Mouse (Mus musculus) lung, postnatal 0 days (tissue): ENCODE results near the gene Cpxm1. TPM values are rescaled to one million over a fixed set of nuclear protein-coding genes. Genes with fewer than 3 reads are reported as not detected.
A peak's percentile ranks its signal among the peaks of the same experiment; 100 is the strongest.

Source experiments
- ATAC-seq: fragments of 200-750 bp; cut with Nextera tagmentation; 2 replicates; pipeline ENCODE4 v1.8.0; 2017; ENCODE audit warnings: moderate library complexity
- DNase-seq: peaks from one replicate; pipeline ENCODE4 v3.0.0-alpha.2; 2016; ENCODE audit warnings: low spot score
- H3K27ac ChIP-seq: fragments of 300-500 bp; sonication (generic); 2 replicates; pipeline ENCODE4 v1.5.1; 2014; ENCODE audit warnings: antibody characterized with exemption, mild to moderate bottlenecking, low read length, mixed read lengths
- H3K27me3 ChIP-seq: fragments of 300-500 bp; sonication (generic); replicated peaks from 2 replicates; pipeline ENCODE4 v1.6.1; 2014; ENCODE audit warnings: low read length, mixed read lengths; ENCODE audit not compliant: insufficient read depth
- H3K36me3 ChIP-seq: fragments of 300-500 bp; sonication (generic); 2 replicates; pipeline ENCODE4 v1.6.1; 2014; ENCODE audit warnings: low read length, mixed read lengths; ENCODE audit not compliant: insufficient read depth
- H3K4me1 ChIP-seq: fragments of 300-500 bp; sonication (generic); 2 replicates; pipeline ENCODE4 v1.6.1; 2014; ENCODE audit warnings: antibody characterized with exemption, low read depth, low read length, mixed read lengths; ENCODE audit not compliant: insufficient read depth
- H3K4me2 ChIP-seq: fragments of 300-500 bp; sonication (generic); replicated peaks from 2 replicates; pipeline ENCODE4 v1.6.1; 2014; ENCODE audit warnings: low read depth, mild to moderate bottlenecking, low read length, moderate library complexity, mixed read lengths
- H3K4me3 ChIP-seq: fragments of 300-500 bp; sonication (generic); 2 replicates; pipeline ENCODE4 v1.5.1; 2014; ENCODE audit warnings: low read depth, low read length
- H3K9ac ChIP-seq: fragments of 300-500 bp; sonication (generic); replicated peaks from 2 replicates; pipeline ENCODE4 v1.6.1; 2014; ENCODE audit warnings: low read depth, mild to moderate bottlenecking
- H3K9me3 ChIP-seq: fragments of 300-500 bp; sonication (generic); 2 replicates; pipeline ENCODE4 v1.6.1; 2016; ENCODE audit warnings: low read length, mixed read lengths
- CTCF ChIP-seq: IDR thresholded peaks from 2 replicates; pipeline ENCODE4 v1.5.1; 2016; ENCODE audit warnings: antibody characterized with exemption, mild to moderate bottlenecking
- EP300 ChIP-seq: IDR thresholded peaks from 2 replicates; pipeline ENCODE4 v1.6.1; 2016; ENCODE audit warnings: antibody characterized with exemption, mild to moderate bottlenecking, control low read depth
- WGBS: fragments of 180-500 bp; shearing (Covaris S2); extraction: QIAGEN DNeasy Blood & Tissue Kit; methylation state at CpG from one replicate; pipeline ENCODE4 v1.1.7; 2014; 5-methylcytosine and 5-hydroxymethylcytosine counted together
- polyA plus RNA-seq: library from polyadenylated mRNA; unstranded; fragments of >200 nt; fragmentation: Nextera tagmentation; extraction: Ambion mirVana; gene quantifications from 2 replicates; pipeline ENCODE4 v1.2.1, GENCODE M21; 2015

Cpxm1 gene
- polyA plus RNA-seq, 1 experiment from 2014 or later = 13.9 TPM

DNA sequence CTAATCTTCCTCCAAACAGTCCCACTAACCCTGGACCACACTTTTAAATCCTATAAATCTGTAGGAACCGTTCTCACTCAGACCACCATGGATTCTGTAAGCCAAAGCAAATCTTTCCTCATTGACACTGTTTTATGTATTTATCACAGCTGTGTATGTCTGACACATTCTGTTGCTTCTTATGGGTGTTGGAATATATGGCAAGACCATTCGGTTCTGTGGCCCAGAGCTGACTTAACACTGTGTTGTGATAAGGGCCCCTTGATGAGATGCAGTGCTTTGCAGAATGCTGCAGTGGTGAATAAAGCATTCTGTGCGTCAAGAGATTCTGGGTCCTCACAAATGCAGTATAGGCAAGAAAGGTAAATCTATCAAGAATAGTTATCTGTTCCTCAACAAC, 34.8 kb upstream of the Cpxm1 start:
- H3K27me3 ChIP-seq = no peaks in the 10 kb centered on the region

GRCm38 (mm10) chr2:130430484-130430883, 33.1 kb upstream of the Cpxm1 start:
- H3K4me2 ChIP-seq = no peak overlapping the region
- H3K9me3 ChIP-seq = no peaks in the 10 kb centered on the region
- H3K27ac ChIP-seq = no peak overlapping the region
- ATAC-seq = peak; percentile 65; the same call in 1 of the 2 replicates
- no peaks in the 10 kb centered on the region for H3K4me1 ChIP-seq
- no peaks in the 10 kb centered on the region for H3K27me3 ChIP-seq
- H3K9ac ChIP-seq = no peak overlapping the region
- WGBS = 52% methylated on average over 3 of the region's 3 CpGs
- H3K4me3 ChIP-seq = no peak overlapping the region
- TF ChIP-seq EP300 (0 out of 2 replicates have a peak, but pooled peaks have one; percentile 7), CTCF (no peak)
- H3K36me3 ChIP-seq = no peaks in the 10 kb centered on the region; the same call in 1 of the 2 replicates
- peak; percentile 49 for DNase-seq

More for the DNA sequence above, 34.8 kb upstream of the Cpxm1 start:
- H3K4me3 ChIP-seq = no peak overlapping the region
- H3K27ac ChIP-seq = no peak overlapping the region
- no peak for TF ChIP-seq EP300
- no peak for TF ChIP-seq CTCF
- no peaks in the 10 kb centered on the region for H3K9me3 ChIP-seq
- no peak overlapping the region for H3K9ac ChIP-seq
- H3K4me2 ChIP-seq = no peak overlapping the region
- DNase-seq (no peak), ATAC-seq (no peak)
- WGBS = 90% methylated on average over 3 of the region's 3 CpGs
- H3K4me1 ChIP-seq = no peaks in the 10 kb centered on the region
- H3K36me3 ChIP-seq = no peaks in the 10 kb centered on the region; the same call in 1 of the 2 replicates

GRCm38 (mm10) chr2:130429851-130430250, 32.5 kb upstream of the Cpxm1 start:
- no peaks in the 10 kb centered on the region for H3K27me3 ChIP-seq
- no peak for ATAC-seq
- no peak overlapping the region for H3K4me2 ChIP-seq
- WGBS = 45% methylated on average over 2 of the region's 2 CpGs
- TF ChIP-seq EP300 (no peak), CTCF (no peak)
- H3K36me3 ChIP-seq = no peaks in the 10 kb centered on the region; the same call in 1 of the 2 replicates
- no peak overlapping the region for H3K27ac ChIP-seq
- H3K9ac ChIP-seq = no peak overlapping the region
- no peak overlapping the region for H3K4me3 ChIP-seq
- peaks cover 5% of the 10 kb centered on the region; the same call in 1 of the 2 replicates for H3K4me1 ChIP-seq
- DNase-seq = no peak
- no peaks in the 10 kb centered on the region for H3K9me3 ChIP-seq

DNA sequence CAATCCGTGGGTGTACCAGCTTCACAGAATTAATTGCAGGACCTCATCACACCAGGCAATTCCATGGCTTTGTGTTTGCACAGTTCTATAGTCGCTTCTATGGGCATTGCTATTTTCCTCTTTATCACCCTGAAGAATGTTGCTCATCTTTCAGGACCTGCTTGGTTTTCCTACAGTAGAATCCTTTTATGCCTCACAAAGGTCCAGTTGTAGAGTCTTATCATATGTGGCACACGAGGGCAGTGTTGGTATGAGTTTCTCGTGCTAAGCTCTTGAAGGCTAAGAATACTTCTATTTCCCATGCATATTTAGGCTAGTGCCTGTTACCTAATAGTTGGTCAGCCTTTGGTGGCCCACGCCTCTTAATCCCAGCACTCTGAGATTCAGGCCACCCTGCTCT, 27.7 kb upstream of the Cpxm1 start:
- Histone ChIP-seq H3K9ac (peak overlapping the region; percentile 67; the same call in 1 of the 2 replicates), H3K4me1 (peaks cover 16% of the 10 kb centered on the region), H3K27ac (no peak overlapping the region)

DNA sequence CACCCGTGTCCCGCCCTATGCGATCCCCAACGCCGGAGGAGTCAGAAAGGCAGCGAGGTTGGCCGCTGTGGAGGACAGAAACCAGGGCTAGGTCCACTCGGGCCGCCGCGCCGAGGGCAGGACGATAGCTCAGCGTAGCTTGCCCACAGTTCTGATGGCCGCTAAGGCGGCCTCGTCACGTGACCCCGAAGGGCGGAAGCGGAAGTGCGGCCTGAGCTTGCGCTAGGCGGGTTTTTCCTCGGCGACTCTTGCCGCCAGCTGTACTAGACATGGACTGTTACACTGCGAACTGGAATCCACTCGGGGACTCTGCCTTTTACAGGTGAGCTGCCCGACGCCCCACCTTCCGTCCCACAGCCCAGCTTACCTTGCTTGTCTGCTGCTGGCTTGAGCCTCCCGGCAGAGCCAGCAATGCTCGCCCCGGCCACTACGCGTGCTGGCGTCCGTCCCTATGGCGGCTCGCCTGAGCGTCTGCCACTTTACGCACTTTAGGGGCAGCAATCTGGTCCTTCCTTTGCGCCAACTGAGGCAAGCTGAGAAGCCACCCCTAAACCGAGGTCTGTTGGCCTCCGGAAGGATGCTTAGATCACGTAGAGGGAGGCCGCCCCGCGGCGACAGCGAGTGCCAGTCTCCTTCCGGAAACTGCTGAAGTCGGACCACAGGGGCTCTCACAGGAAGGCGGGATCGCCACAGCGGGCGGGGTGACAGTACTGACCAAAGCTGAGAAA, 26.9 kb upstream of the Cpxm1 start, which contains the start of the genes Vps16 and Pced1a:
TSS of gene Vps16 (plus strand) at position 214 of the 728 bp plus-strand sequence.
TSS of gene Pced1a (minus strand) at position 576 of the 728 bp plus-strand sequence.
- Histone ChIP-seq H3K4me1 (peaks cover 16% of the 10 kb centered on the region), H3K36me3 (no peaks in the 10 kb centered on the region), H3K4me3 (peak within 1 kb of the TSS; percentile 64), H3K27ac (peak within 1 kb of the TSS; percentile 82), H3K4me2 (peak within 1 kb of the TSS; percentile 90), H3K9ac (peak within 1 kb of the TSS; percentile 67), H3K27me3 (no peaks in the 10 kb centered on the region), H3K9me3 (no peaks in the 10 kb centered on the region)
- DNase-seq (peak; percentile 96), ATAC-seq (peak; percentile 98)
- WGBS = under 1% methylated on average over 58 of the region's 58 CpGs
- peak; percentile 73 for TF ChIP-seq CTCF
- 0 out of 2 replicates have a peak, but pooled peaks have one; percentile 8 for TF ChIP-seq EP300

More for the DNA sequence above, 27.7 kb upstream of the Cpxm1 start:
- Histone ChIP-seq H3K36me3 (no peaks in the 10 kb centered on the region), H3K27me3 (no peaks in the 10 kb centered on the region), H3K9me3 (no peaks in the 10 kb centered on the region), H3K4me2 (peak overlapping the region; percentile 90), H3K4me3 (peak overlapping the region; percentile 64)
- DNase-seq (peak; percentile 19), ATAC-seq (no peak)
- WGBS = 23% methylated on average over 5 of the region's 5 CpGs
- TF ChIP-seq EP300 = no peak
- TF ChIP-seq CTCF = peak; percentile 42

GRCm38 (mm10) chr2:130423397-130424125, 26.2 kb upstream of the Cpxm1 start:
- Histone ChIP-seq H3K36me3 (no peaks in the 10 kb centered on the region), H3K9ac (peak overlapping the region; percentile 67), H3K27ac (peak overlapping the region; percentile 82), H3K4me2 (peak overlapping the region; percentile 90), H3K4me3 (peak overlapping the region; percentile 64), H3K27me3 (no peaks in the 10 kb centered on the region), H3K4me1 (peaks cover 16% of the 10 kb centered on the region), H3K9me3 (no peaks in the 10 kb centered on the region)
- ATAC-seq (peak; percentile 68), DNase-seq (peak; percentile 76)
- WGBS = 13% methylated on average over 49 of the region's 49 CpGs
- TF ChIP-seq CTCF (no peak), EP300 (no peak)
